Mouse (Mus musculus): ENCODE results near the gene Eif2b2. TPM values are rescaled to one million over a fixed set of nuclear protein-coding genes. Genes with fewer than 3 reads are reported as not detected.

Gene Eif2b2
- total and polyA plus RNA-seq, 3 experiments = 94.9 to 143 (median 123) TPM

- Histone ChIP-seq H3K79me2 (replicated peaks; ENCODE audit: control insufficient read depth, extremely low read depth, insufficient read depth, poor library complexity, severe bottlenecking) (no peaks in the 10 kb centered on the region), H3K4me2 (ENCODE audit: insufficient read depth, low read depth, poor library complexity, severe bottlenecking) (no peak overlapping the region), H3K4me3 (replicated peaks in 1 of 3; ENCODE audit: low read depth in 2 of 3, low read length in 2 of 3, poor library complexity in 1 of 3) (no peak overlapping the region), H3K27me3 (replicated peaks) (peaks cover 21% of the 10 kb centered on the region), H3K4me1 (ENCODE audit: control insufficient read depth in 1 of 2, insufficient read depth in 2 of 2) (peaks cover 3 to 15% of the 10 kb centered on the region in 2 experiments; a peak in 3 of 4 replicates), H3K27ac (ENCODE audit: insufficient read depth, low read depth) (no peak overlapping the region), H3K9me3 (replicated peaks; ENCODE audit: low read length) (no peaks in the 10 kb centered on the region), H3K36me3 (replicated peaks in 1 of 2; ENCODE audit: control insufficient read depth in 1 of 2, insufficient read depth in 1 of 2, low read length in 1 of 2) (no peaks in the 10 kb centered on the region), H3K9ac (ENCODE audit: insufficient read depth, low read depth) (no peak overlapping the region)
- dilution Hi-C loops (cut with MboI; ENCODE audit: extremely low pct_ligation_motif_present, extremely low pct_unique_long_range_greater_than_20kb, low sequenced_read_pairs) = no loop called here
- TF ChIP-seq PAX5 (IDR thresholded peaks at IDR 0.05; ENCODE audit: low read length) = no peak
- no peak for TF ChIP-seq EP300 (IDR thresholded peaks at IDR 0.05; ENCODE audit: low read length)
- TF ChIP-seq ZKSCAN1 (IDR thresholded peaks at IDR 0.05; ENCODE audit: borderline replicate concordance, low read depth, low read length) = no peak
- no peak for TF ChIP-seq SIN3A (IDR thresholded peaks at IDR 0.05; ENCODE audit: low read length)
- TF ChIP-seq KAT2A (IDR thresholded peaks at IDR 0.05; ENCODE audit: insufficient replicate concordance, low read length) = no peak
- no peak for TF ChIP-seq JUN (IDR thresholded peaks at IDR 0.05; ENCODE audit: insufficient read depth, low read depth, low read length)
- TF ChIP-seq NELFE (IDR thresholded peaks at IDR 0.05; ENCODE audit: low read depth, low read length) = no peak
- in situ Hi-C loops (cut with MboI; ENCODE audit: low pct_ligation_motif_present, low pct_unique_long_range_greater_than_20kb, low sequenced_read_pairs) = no loop called here
- DNase-seq (ENCODE audit: extremely low read depth) = no peak
Measured at GRCm38 (mm10) chr12:85205425-85205824, 13.9 kb upstream of the Eif2b2 start.

GRCm38 (mm10) chr12:85208687-85209199, 10.5 kb upstream of the Eif2b2 start:
- peak; percentile 33 for DNase-seq (ENCODE audit: extremely low read depth)
- TF ChIP-seq ETS1 (conservative IDR thresholded peaks at IDR 0.05; ENCODE audit: low read depth, low read length) = peak; percentile 15; the same call in 1 of the 2 replicates
- peak; percentile 69 for TF ChIP-seq BHLHE40 (IDR thresholded peaks at IDR 0.05; ENCODE audit: low read depth, low read length)
- TF ChIP-seq NELFE (IDR thresholded peaks at IDR 0.05; ENCODE audit: low read depth, low read length) = no peak
- no peaks in the 10 kb centered on the region for H3K79me2 ChIP-seq (replicated peaks; ENCODE audit: control insufficient read depth, extremely low read depth, insufficient read depth, poor library complexity, severe bottlenecking)
- no peak overlapping the region for H3K27ac ChIP-seq (ENCODE audit: insufficient read depth, low read depth)
- H3K9me3 ChIP-seq (replicated peaks; ENCODE audit: low read length) = no peaks in the 10 kb centered on the region
- H3K4me2 ChIP-seq (ENCODE audit: insufficient read depth, low read depth, poor library complexity, severe bottlenecking) = 0 out of 2 replicates have a peak overlapping the region, but pooled peaks have one; percentile 4
- no peak overlapping the region for H3K9ac ChIP-seq (ENCODE audit: insufficient read depth, low read depth)
- peaks cover 2 to 15% of the 10 kb centered on the region in 2 experiments; a peak in 3 of 4 replicates for H3K4me1 ChIP-seq (ENCODE audit: control insufficient read depth in 1 of 2, insufficient read depth in 2 of 2)
- peaks cover 17% of the 10 kb centered on the region for H3K27me3 ChIP-seq (replicated peaks)
- dilution Hi-C loops (cut with MboI; ENCODE audit: extremely low pct_ligation_motif_present, extremely low pct_unique_long_range_greater_than_20kb, low sequenced_read_pairs) (no loop called here), in situ Hi-C loops (cut with MboI; ENCODE audit: low pct_ligation_motif_present, low pct_unique_long_range_greater_than_20kb, low sequenced_read_pairs) (no loop called here)
- no peak overlapping the region for H3K4me3 ChIP-seq (replicated peaks in 1 of 3; ENCODE audit: low read depth in 2 of 3, low read length in 2 of 3, poor library complexity in 1 of 3)
- no peaks in the 10 kb centered on the region for H3K36me3 ChIP-seq (replicated peaks in 1 of 2; ENCODE audit: control insufficient read depth in 1 of 2, insufficient read depth in 1 of 2, low read length in 1 of 2)

DNA sequence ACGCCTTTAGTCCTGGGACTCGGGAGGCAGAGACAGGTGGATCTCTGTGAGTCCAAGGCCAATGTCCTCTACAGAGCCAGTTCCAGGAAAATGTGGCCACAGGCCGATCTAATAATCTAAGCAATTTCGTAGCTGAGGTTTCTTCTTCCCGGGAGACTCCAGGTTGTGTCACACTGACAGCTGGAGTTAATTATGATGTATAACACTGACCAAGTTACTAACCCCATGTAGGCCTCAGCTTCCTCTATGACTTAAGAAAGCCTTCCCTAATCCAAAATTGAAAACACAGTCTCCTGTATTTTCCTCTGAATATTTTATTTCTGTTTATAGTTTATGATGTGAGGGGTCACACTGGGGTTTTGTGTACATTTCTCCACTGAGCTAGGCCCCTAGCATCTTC, 4.2 kb upstream of the Eif2b2 start:
- H3K36me3 ChIP-seq (replicated peaks in 1 of 2; ENCODE audit: control insufficient read depth in 1 of 2, insufficient read depth in 1 of 2, low read length in 1 of 2) = no peaks in the 10 kb centered on the region
- no peak overlapping the region for H3K4me2 ChIP-seq (ENCODE audit: insufficient read depth, low read depth, poor library complexity, severe bottlenecking)
- no peak overlapping the region for H3K9ac ChIP-seq (ENCODE audit: insufficient read depth, low read depth)
- no peaks in the 10 kb centered on the region for H3K9me3 ChIP-seq (replicated peaks; ENCODE audit: low read length)
- in situ Hi-C loops (cut with MboI; ENCODE audit: low pct_ligation_motif_present, low pct_unique_long_range_greater_than_20kb, low sequenced_read_pairs) = no loop called here
- peaks cover under 1% of the 10 kb centered on the region for H3K27me3 ChIP-seq (replicated peaks)
- no peak overlapping the region for H3K4me3 ChIP-seq (replicated peaks in 1 of 3; ENCODE audit: low read depth in 2 of 3, low read length in 2 of 3, poor library complexity in 1 of 3)
- peaks cover 4% of the 10 kb centered on the region for H3K79me2 ChIP-seq (replicated peaks; ENCODE audit: control insufficient read depth, extremely low read depth, insufficient read depth, poor library complexity, severe bottlenecking)
- TF ChIP-seq ELF1 (IDR thresholded peaks at IDR 0.05; ENCODE audit: low read depth, low read length) (no peak), POLR2A (IDR thresholded peaks at IDR 0.05; ENCODE audit: low read depth, low read length) (no peak), USF1 (IDR thresholded peaks at IDR 0.05; ENCODE audit: low read depth, low read length) (no peak), POLR2AphosphoS2 (IDR thresholded peaks at IDR 0.05; ENCODE audit: low read depth, low read length) (no peak), MAX (IDR thresholded peaks at IDR 0.05; ENCODE audit: low read length) (no peak)
- dilution Hi-C loops (cut with MboI; ENCODE audit: extremely low pct_ligation_motif_present, extremely low pct_unique_long_range_greater_than_20kb, low sequenced_read_pairs) = no loop called here
- peaks cover 5 to 6% of the 10 kb centered on the region in 2 experiments; a peak in 3 of 4 replicates for H3K4me1 ChIP-seq (ENCODE audit: control insufficient read depth in 1 of 2, insufficient read depth in 2 of 2)
- H3K27ac ChIP-seq (ENCODE audit: insufficient read depth, low read depth) = no peak overlapping the region
- DNase-seq (ENCODE audit: extremely low read depth) = no peak
